Mouse (Mus musculus) midbrain, embryonic 16.5 days (tissue): ENCODE measurements around the gene Ptch1. TPM values are rescaled to one million over a fixed set of nuclear protein-coding genes. Genes with fewer than 3 reads are reported as not detected.

ENCODE experiments used
- ATAC-seq: fragments of 200-750 bp; cut with Nextera tagmentation; 2 replicates; pipeline ENCODE4 v1.8.0; 2017; ENCODE audit warnings: moderate TSS enrichment
- H3K27ac ChIP-seq: fragments of 300-500 bp; sonication (generic); 2 replicates; pipeline ENCODE4 v1.5.1; 2014; ENCODE audit warnings: mild to moderate bottlenecking, low read length, mixed read lengths
- H3K27me3 ChIP-seq: fragments of 300-500 bp; sonication (generic); 2 replicates; pipeline ENCODE4 v1.6.1; 2014; ENCODE audit warnings: low read depth, low read length, mixed read lengths; ENCODE audit not compliant: control insufficient read depth, insufficient read depth
- H3K36me3 ChIP-seq: fragments of 300-500 bp; sonication (generic); 2 replicates; pipeline ENCODE4 v1.6.1; 2014; ENCODE audit warnings: mild to moderate bottlenecking, low read length, moderate library complexity, mixed read lengths; ENCODE audit not compliant: control insufficient read depth, insufficient read depth
- H3K4me1 ChIP-seq: fragments of 300-500 bp; sonication (generic); 2 replicates; pipeline ENCODE4 v1.6.1; 2014; ENCODE audit warnings: mild to moderate bottlenecking, low read length, mixed read lengths; ENCODE audit not compliant: control insufficient read depth, insufficient read depth
- H3K4me2 ChIP-seq: fragments of 300-500 bp; sonication (generic); 2 replicates; pipeline ENCODE4 v1.6.1; 2014; ENCODE audit warnings: mild to moderate bottlenecking, low read length, mixed read lengths
- H3K4me3 ChIP-seq: fragments of 300-500 bp; sonication (generic); 2 replicates; pipeline ENCODE4 v1.5.1; 2014; ENCODE audit warnings: low read depth, mild to moderate bottlenecking, low read length, moderate library complexity, mixed read lengths
- H3K9ac ChIP-seq: fragments of 300-500 bp; sonication (generic); 2 replicates; pipeline ENCODE4 v1.6.1; 2014; ENCODE audit warnings: low read depth, low read length, mixed read lengths
- H3K9me3 ChIP-seq: fragments of 300-500 bp; sonication (generic); replicated peaks from 2 replicates; pipeline ENCODE4 v1.6.1; 2014; ENCODE audit warnings: mild to moderate bottlenecking, low read length, mixed read lengths; ENCODE audit not compliant: control insufficient read depth, poor library complexity, severe bottlenecking
- WGBS: fragments of 180-500 bp; shearing (Covaris S2); extraction: QIAGEN DNeasy Blood & Tissue Kit; methylation state at CpG from one replicate; pipeline ENCODE4 v1.1.7; 2014; 5-methylcytosine and 5-hydroxymethylcytosine counted together
- polyA plus RNA-seq: library from polyadenylated mRNA; unstranded; fragments of >200 nt; fragmentation: Nextera tagmentation; extraction: Ambion mirVana; gene quantifications from 2 replicates; pipeline ENCODE4 v1.2.1, GENCODE M21; 2015

Ptch1 gene
- polyA plus RNA-seq, 1 experiment from 2014 or later = 14.3 TPM

DNA sequence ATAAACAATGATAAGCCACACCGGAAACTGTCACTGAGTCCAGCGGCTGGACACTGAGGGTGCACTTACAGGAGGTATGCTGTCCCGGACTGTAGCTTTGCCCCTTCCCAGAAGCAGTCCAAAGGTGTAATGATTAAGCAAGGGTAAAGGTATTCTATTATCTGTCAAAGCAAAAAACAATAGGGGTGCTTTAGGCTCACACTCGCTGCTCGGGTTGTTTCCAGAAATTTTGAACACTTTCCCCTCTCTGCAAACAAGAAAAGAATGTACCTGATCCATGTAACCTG, 28.5 kb downstream of the Ptch1 start:
- ATAC-seq = no peak
- Histone ChIP-seq H3K27me3 (no peaks in the 10 kb centered on the region), H3K4me1 (peaks cover 8% of the 10 kb centered on the region; the same call in 1 of the 2 replicates), H3K4me3 (no peak overlapping the region), H3K4me2 (no peak overlapping the region), H3K27ac (no peak overlapping the region), H3K9ac (no peak overlapping the region), H3K9me3 (no peaks in the 10 kb centered on the region), H3K36me3 (peaks cover 17% of the 10 kb centered on the region)
- WGBS = 34% methylated on average over 5 of the region's 5 CpGs

DNA sequence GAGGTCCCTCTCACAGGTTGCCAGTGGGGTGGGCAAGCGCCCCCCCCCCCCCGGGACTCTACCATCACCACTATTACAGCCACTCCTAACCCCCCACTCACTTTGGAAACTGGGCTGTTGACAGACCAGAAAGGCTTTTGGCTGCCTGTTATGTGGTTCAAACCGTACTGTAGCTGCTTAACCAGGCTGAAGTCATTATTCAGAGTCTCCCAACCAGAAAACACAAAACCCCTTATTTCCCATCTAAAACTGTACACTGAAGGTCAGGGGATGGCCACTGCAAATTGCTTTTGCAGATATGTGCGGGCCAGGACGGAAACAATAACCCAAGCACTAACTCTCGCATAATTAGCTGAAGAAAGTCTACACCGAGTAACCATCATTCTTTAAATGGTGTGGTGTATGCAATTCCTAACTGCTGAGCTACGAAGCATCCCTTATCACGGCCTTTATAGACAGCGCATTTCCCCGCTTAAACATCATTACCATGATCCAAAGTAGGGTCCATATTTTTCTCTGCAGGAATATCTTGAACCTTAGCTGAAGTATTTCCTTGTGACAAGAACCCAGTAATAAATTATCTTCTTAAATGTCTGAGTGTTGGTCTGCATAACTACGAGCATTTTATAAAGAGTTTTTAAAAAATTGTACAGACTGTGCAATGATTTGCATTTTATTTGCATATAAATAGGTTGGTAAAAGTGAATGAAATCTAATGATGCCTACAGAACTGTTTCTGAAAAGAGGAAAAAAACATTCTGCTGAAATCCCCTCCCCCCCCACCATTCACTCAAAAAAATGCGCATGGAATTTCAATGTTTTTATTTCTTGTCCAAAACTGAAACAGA, 29.1 kb downstream of the Ptch1 start:
- ATAC-seq = no peak
- peaks cover 6% of the 10 kb centered on the region; the same call in 1 of the 2 replicates for H3K4me1 ChIP-seq
- H3K27ac ChIP-seq = no peak overlapping the region
- H3K36me3 ChIP-seq = peaks cover 23% of the 10 kb centered on the region
- H3K27me3 ChIP-seq = no peaks in the 10 kb centered on the region
- H3K4me3 ChIP-seq = no peak overlapping the region
- no peak overlapping the region for H3K9ac ChIP-seq
- WGBS = 45% methylated on average over 13 of the region's 13 CpGs
- H3K9me3 ChIP-seq = no peaks in the 10 kb centered on the region
- no peak overlapping the region for H3K4me2 ChIP-seq

DNA sequence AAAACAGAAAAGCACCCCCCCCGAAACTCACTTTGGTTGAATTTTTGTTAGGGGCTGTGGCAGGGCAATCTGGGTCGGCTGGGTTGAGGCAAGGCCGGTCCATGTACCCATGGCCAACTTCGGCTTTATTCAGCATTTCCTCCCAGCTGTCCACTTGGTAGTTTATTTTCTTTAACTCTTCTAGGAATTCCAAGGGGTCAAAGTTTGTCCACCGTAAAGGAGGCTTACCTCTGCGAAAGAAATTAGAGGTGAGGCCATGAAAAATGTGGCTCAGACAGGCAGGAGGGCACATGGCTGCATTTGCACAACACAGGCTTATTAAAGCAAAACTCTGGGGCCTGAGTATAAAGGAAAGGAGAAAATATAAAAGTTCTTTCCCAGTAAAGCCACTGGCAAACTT, 29.9 kb downstream of the Ptch1 start:
- H3K9ac ChIP-seq = no peak overlapping the region
- H3K4me3 ChIP-seq = no peak overlapping the region
- H3K4me1 ChIP-seq = peaks cover 6% of the 10 kb centered on the region; the same call in 1 of the 2 replicates
- no peaks in the 10 kb centered on the region for H3K9me3 ChIP-seq
- H3K4me2 ChIP-seq = no peak overlapping the region
- 70% methylated on average over 6 of the region's 6 CpGs for WGBS
- no peaks in the 10 kb centered on the region for H3K27me3 ChIP-seq
- no peak for ATAC-seq
- no peak overlapping the region for H3K27ac ChIP-seq
- H3K36me3 ChIP-seq = peaks cover 30% of the 10 kb centered on the region

DNA sequence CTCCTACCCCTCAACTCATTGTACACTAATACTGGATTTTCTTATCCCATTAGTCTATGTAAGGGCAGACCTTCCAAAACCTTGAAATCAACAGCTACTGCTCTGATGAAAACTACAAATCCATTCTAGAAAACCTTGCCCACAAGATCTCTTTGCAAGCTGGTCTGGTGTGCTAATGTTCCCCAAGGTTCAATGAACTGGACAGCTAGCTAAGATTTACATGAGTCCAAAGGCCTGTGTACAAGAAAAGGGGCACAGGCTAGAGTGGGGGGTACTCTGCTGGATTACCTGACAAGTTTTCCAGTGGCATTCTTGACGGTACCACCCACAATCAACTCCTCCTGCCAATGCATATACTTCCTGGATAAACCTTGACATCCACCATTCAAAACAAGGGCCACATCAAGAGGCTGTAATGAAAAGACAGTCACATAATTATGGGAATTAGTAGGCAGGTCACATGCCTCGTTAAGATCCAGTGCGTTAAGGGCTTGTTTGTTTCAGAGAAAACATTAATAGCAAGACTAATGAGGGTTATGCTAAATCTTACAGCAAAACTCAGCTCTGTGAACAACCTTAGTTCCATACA, 30.5 kb downstream of the Ptch1 start:
- Histone ChIP-seq H3K4me3 (no peak overlapping the region), H3K27ac (no peak overlapping the region), H3K9me3 (no peaks in the 10 kb centered on the region), H3K9ac (no peak overlapping the region), H3K36me3 (peaks cover 33% of the 10 kb centered on the region), H3K27me3 (no peaks in the 10 kb centered on the region), H3K4me2 (no peak overlapping the region), H3K4me1 (0 out of 2 replicates have a peak, but pooled peaks cover 6% of the 10 kb centered on the region)
- 55% methylated on average over 3 of the region's 3 CpGs for WGBS
- no peak for ATAC-seq

DNA sequence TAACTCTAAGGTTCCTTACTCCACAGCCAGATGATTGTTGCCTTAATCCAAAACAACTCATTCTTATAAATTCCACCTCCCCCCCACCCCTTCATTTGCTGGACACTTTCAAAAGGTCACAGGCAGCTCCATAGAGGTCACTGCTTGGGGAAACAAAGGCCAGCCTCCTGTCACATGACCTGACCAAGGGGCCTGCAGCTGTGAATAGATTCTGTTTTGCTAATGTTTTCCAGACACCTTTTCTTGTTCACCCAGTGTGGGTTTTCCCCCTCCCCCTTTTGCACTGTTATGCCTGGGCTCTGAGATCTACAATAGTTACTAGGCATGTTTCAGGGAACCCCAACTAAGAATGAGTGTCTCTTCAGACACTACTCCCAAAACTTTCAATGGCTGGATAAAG, 31.9 kb downstream of the Ptch1 start:
- Histone ChIP-seq H3K4me1 (0 out of 2 replicates have a peak, but pooled peaks cover 6% of the 10 kb centered on the region), H3K9me3 (no peaks in the 10 kb centered on the region), H3K4me2 (no peak overlapping the region), H3K9ac (no peak overlapping the region), H3K36me3 (peaks cover 33% of the 10 kb centered on the region), H3K27me3 (no peaks in the 10 kb centered on the region), H3K4me3 (no peak overlapping the region), H3K27ac (no peak overlapping the region)
- ATAC-seq = no peak

DNA sequence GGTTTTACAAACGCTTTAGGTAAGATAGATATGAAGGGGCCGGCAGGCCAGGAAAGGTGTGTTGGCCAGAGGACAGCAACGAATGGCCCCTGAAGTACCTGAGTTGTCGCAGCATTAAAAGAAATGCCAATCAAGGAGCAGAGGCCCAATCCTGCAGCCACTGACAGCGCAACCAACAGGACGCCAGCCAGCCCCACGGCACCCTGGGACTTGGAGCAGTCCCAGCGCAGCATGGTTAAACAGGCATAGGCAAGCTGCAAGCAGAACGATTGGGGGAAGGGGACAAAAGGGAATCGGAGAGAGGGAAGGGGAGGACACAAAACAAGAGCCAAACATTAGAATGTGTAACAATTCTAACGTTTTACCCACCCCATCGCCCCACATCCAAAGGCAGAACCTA, 32.8 kb downstream of the Ptch1 start:
- peaks cover 33% of the 10 kb centered on the region for H3K36me3 ChIP-seq
- 0 out of 2 replicates have a peak, but pooled peaks cover 6% of the 10 kb centered on the region for H3K4me1 ChIP-seq
- no peaks in the 10 kb centered on the region for H3K9me3 ChIP-seq
- no peak for ATAC-seq
- no peak overlapping the region for H3K4me2 ChIP-seq
- H3K27ac ChIP-seq = no peak overlapping the region
- H3K9ac ChIP-seq = no peak overlapping the region
- no peak overlapping the region for H3K4me3 ChIP-seq
- WGBS = 90% methylated on average over 12 of the region's 12 CpGs
- H3K27me3 ChIP-seq = no peaks in the 10 kb centered on the region

DNA sequence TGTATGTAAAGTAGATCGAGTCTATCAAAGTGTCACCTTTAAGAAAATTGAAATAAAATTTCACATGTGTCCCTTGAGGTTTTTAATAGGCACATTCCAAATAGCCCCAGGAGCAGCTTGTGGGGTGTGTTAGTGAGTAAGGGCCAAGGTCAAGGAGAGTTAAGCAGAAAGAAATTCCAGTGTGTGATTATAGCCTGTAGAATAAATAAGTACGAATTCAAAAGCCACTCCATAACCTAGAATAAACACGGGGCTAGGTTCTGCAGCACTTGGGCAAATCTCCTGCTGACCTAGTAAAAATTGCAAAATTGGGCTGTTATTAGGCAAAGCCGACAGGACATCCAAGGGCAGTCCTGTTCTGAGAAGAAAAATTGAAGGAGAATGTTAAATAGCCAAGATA, 38.4 kb downstream of the Ptch1 start:
- no peaks in the 10 kb centered on the region for H3K4me1 ChIP-seq
- H3K9me3 ChIP-seq = no peaks in the 10 kb centered on the region
- no peak overlapping the region for H3K4me2 ChIP-seq
- H3K36me3 ChIP-seq = peaks cover 33% of the 10 kb centered on the region
- WGBS = 84% methylated on average over 4 of the region's 4 CpGs
- H3K27ac ChIP-seq = no peak overlapping the region
- H3K4me3 ChIP-seq = no peak overlapping the region
- no peak overlapping the region for H3K9ac ChIP-seq
- H3K27me3 ChIP-seq = no peaks in the 10 kb centered on the region
- no peak for ATAC-seq

DNA sequence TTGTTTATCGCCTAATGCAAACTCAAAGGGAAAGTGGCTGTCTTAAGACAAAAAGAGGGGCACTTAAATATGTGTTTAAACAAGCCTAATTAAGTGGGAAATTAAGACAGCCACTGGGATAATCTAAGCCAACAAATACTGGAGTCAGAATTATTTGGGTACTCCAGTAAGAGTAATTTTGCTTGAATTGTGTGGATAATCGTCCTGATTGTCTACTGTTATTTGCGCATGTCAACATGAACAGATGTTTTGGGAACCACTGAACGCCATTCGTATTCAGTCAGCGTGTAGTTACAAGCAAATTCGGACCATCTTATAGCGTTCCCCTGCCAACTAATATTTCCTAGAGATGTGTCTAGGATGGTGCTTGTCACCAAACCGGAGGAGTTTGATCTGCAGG, 42.5 kb downstream of the Ptch1 start:
- no peaks in the 10 kb centered on the region for H3K9me3 ChIP-seq
- 74% methylated on average over 9 of the region's 9 CpGs for WGBS
- no peak for ATAC-seq
- peaks cover 29% of the 10 kb centered on the region for H3K36me3 ChIP-seq
- H3K4me1 ChIP-seq = peaks cover 13% of the 10 kb centered on the region
- no peak overlapping the region for H3K9ac ChIP-seq
- H3K4me3 ChIP-seq = no peak overlapping the region
- H3K4me2 ChIP-seq = no peak overlapping the region
- no peak overlapping the region for H3K27ac ChIP-seq
- H3K27me3 ChIP-seq = no peaks in the 10 kb centered on the region

DNA sequence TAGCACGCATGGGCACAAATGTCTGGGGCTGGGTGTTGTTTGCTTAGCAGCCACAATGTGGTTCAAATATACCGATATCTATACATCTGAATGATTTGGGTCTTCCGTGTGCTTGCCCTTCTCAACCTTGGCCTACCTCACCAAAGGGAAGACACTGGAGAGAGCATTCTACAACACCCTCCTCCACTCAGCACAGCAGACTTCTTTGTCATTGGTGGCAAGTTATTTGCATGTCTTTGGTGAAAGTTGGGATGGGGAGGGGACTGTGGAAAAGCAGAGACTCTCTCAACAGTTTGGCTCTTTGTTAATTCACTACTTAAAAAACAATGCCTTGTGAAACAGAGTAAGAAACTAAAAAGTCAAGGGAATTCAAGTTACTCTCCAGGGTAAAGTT, 43.0 kb downstream of the Ptch1 start:
- Histone ChIP-seq H3K9me3 (no peaks in the 10 kb centered on the region), H3K27me3 (no peaks in the 10 kb centered on the region), H3K9ac (no peak overlapping the region), H3K36me3 (peaks cover 29% of the 10 kb centered on the region), H3K4me2 (no peak overlapping the region), H3K27ac (no peak overlapping the region), H3K4me1 (peaks cover 15% of the 10 kb centered on the region), H3K4me3 (no peak overlapping the region)
- ATAC-seq = no peak
- WGBS = 30% methylated on average over 3 of the region's 3 CpGs
